Mouse (Mus musculus) liver, postnatal 0 days (tissue): ENCODE results near the gene H1f0. TPM values are rescaled to one million over a fixed set of nuclear protein-coding genes. Genes with fewer than 3 reads are reported as not detected.
"Not testable (repeated sequence)": the region's sequence is repeated elsewhere in the genome, so short reads cannot be mapped to it uniquely, and the experiment has no call there.

Experiments used
- ATAC-seq: fragments of 200-750 bp; cut with Nextera tagmentation; 2 replicates; pipeline ENCODE4 v1.8.0; 2017; ENCODE audit warnings: mild to moderate bottlenecking, moderate library complexity
- DNase-seq: peaks from one replicate; pipeline ENCODE4 v3.0.0-alpha.2; 2016
- H3K27ac ChIP-seq: fragments of 300-500 bp; sonication (generic); 2 replicates; pipeline ENCODE4 v1.5.1; 2014; ENCODE audit warnings: antibody characterized with exemption, moderate library complexity, mild to moderate bottlenecking, low read depth
- H3K27me3 ChIP-seq: fragments of 300-500 bp; sonication (generic); 2 replicates; pipeline ENCODE4 v1.6.1; 2014; ENCODE audit warnings: low read length, control low read depth, mixed read lengths; ENCODE audit not compliant: insufficient read depth
- H3K36me3 ChIP-seq: fragments of 300-500 bp; sonication (generic); replicated peaks from 2 replicates; pipeline ENCODE4 v1.6.1; 2014; ENCODE audit warnings: mild to moderate bottlenecking, control low read depth, low read length, moderate library complexity, mixed read lengths; ENCODE audit not compliant: insufficient read depth
- H3K4me1 ChIP-seq: fragments of 300-500 bp; sonication (generic); 2 replicates; pipeline ENCODE4 v1.6.1; 2014; ENCODE audit warnings: antibody characterized with exemption, mild to moderate bottlenecking, control low read depth; ENCODE audit not compliant: insufficient read depth
- H3K4me2 ChIP-seq: fragments of 300-500 bp; sonication (generic); 2 replicates; pipeline ENCODE4 v1.6.1; 2014; ENCODE audit warnings: low read depth, mild to moderate bottlenecking, low read length, moderate library complexity, mixed read lengths
- H3K4me3 ChIP-seq: fragments of 300-500 bp; sonication (generic); 2 replicates; pipeline ENCODE4 v1.5.1; 2014; ENCODE audit warnings: low read depth, low read length
- H3K9ac ChIP-seq: fragments of 300-500 bp; sonication (generic); replicated peaks from 2 replicates; pipeline ENCODE4 v1.6.1; 2014; ENCODE audit warnings: mild to moderate bottlenecking, moderate library complexity
- H3K9me3 ChIP-seq: fragments of 300-500 bp; sonication (generic); 2 replicates; pipeline ENCODE4 v1.6.1; 2016; ENCODE audit warnings: mild to moderate bottlenecking, control low read depth, low read length, mixed read lengths
- CTCF ChIP-seq: sonication (generic); IDR thresholded peaks from 2 replicates; pipeline ENCODE4 v1.5.1; 2016; ENCODE audit warnings: antibody characterized with exemption, low read depth
- EP300 ChIP-seq: IDR thresholded peaks from 2 replicates; pipeline ENCODE4 v1.6.1; 2016; ENCODE audit warnings: antibody characterized with exemption, low read depth, mild to moderate bottlenecking
- WGBS: fragments of 180-500 bp; shearing (Covaris S2); extraction: QIAGEN DNeasy Blood & Tissue Kit; methylation state at CpG from one replicate; pipeline ENCODE4 v1.1.7; 2014; ENCODE audit not compliant: insufficient replicate concordance; 5-methylcytosine and 5-hydroxymethylcytosine counted together
- polyA plus RNA-seq: library from polyadenylated mRNA; unstranded; fragments of >200 nt; fragmentation: Nextera tagmentation; extraction: Ambion mirVana; gene quantifications from 2 replicates; pipeline ENCODE4 v1.2.1, GENCODE M21; 2015

Gene H1f0
- polyA plus RNA-seq, 1 experiment from 2014 or later = 125 TPM

GRCm38 (mm10) chr15:79001559-79001958 lies 26.7 kb upstream of the H1f0 start:
- no peak overlapping the region for H3K9ac ChIP-seq
- peaks cover 61% of the 10 kb centered on the region for H3K36me3 ChIP-seq
- TF ChIP-seq CTCF (no peak), EP300 (no peak)
- H3K4me2 ChIP-seq = no peak overlapping the region
- ATAC-seq (no peak), DNase-seq (no peak)
- H3K4me1 ChIP-seq = peaks cover 2% of the 10 kb centered on the region; the same call in 1 of the 2 replicates
- H3K4me3 ChIP-seq = no peak overlapping the region
- no peak overlapping the region for H3K27ac ChIP-seq
- no peaks in the 10 kb centered on the region for H3K27me3 ChIP-seq
- WGBS = 91% methylated on average over 5 of the region's 5 CpGs
- H3K9me3 ChIP-seq = no peaks in the 10 kb centered on the region

GRCm38 (mm10) chr15:79002036-79002435 lies 26.2 kb upstream of the H1f0 start:
- H3K9ac ChIP-seq = no peak overlapping the region
- H3K36me3 ChIP-seq = peaks cover 61% of the 10 kb centered on the region
- H3K4me1 ChIP-seq = no peaks in the 10 kb centered on the region
- 79% methylated on average over 19 of the region's 19 CpGs for WGBS
- H3K27me3 ChIP-seq = no peaks in the 10 kb centered on the region
- peak; percentile 81 for ATAC-seq
- H3K4me3 ChIP-seq = no peak overlapping the region
- no peak overlapping the region for H3K27ac ChIP-seq
- H3K4me2 ChIP-seq = no peak overlapping the region
- TF ChIP-seq EP300 = no peak
- no peak for TF ChIP-seq CTCF
- peak; percentile 62 for DNase-seq
- H3K9me3 ChIP-seq = no peaks in the 10 kb centered on the region

GRCm38 (mm10) chr15:79003079-79003478 lies 25.2 kb upstream of the H1f0 start:
- H3K9ac ChIP-seq = no peak overlapping the region
- no peak overlapping the region for H3K4me2 ChIP-seq
- H3K27me3 ChIP-seq = no peaks in the 10 kb centered on the region
- DNase-seq (no peak), ATAC-seq (no peak)
- H3K36me3 ChIP-seq = peaks cover 61% of the 10 kb centered on the region
- H3K4me1 ChIP-seq = no peaks in the 10 kb centered on the region
- H3K9me3 ChIP-seq = no peaks in the 10 kb centered on the region
- 74% methylated on average over 3 of the region's 3 CpGs for WGBS
- H3K27ac ChIP-seq = no peak overlapping the region
- no peak overlapping the region for H3K4me3 ChIP-seq
- TF ChIP-seq EP300 (no peak), CTCF (no peak)

GRCm38 (mm10) chr15:79005581-79005980 lies 22.7 kb upstream of the H1f0 start:
- no peak overlapping the region for H3K27ac ChIP-seq
- ATAC-seq (no peak), DNase-seq (no peak)
- H3K4me3 ChIP-seq = no peak overlapping the region
- no peak overlapping the region for H3K4me2 ChIP-seq
- H3K4me1 ChIP-seq = no peaks in the 10 kb centered on the region
- whole genome bisulfite sequencing = 84% methylated on average over 9 of the region's 9 CpGs
- no peaks in the 10 kb centered on the region for H3K9me3 ChIP-seq
- H3K27me3 ChIP-seq = no peaks in the 10 kb centered on the region
- H3K36me3 ChIP-seq = peaks cover 47% of the 10 kb centered on the region
- no peak overlapping the region for H3K9ac ChIP-seq
- TF ChIP-seq EP300 = no peak
- TF ChIP-seq CTCF = no peak

GRCm38 (mm10) chr15:79006638-79007037 lies 21.6 kb upstream of the H1f0 start:
- no peaks in the 10 kb centered on the region for H3K27me3 ChIP-seq
- ATAC-seq (no peak), DNase-seq (no peak)
- H3K4me3 ChIP-seq = no peak overlapping the region
- no peak overlapping the region for H3K27ac ChIP-seq
- WGBS = 67% methylated on average over 3 of the region's 3 CpGs
- no peaks in the 10 kb centered on the region for H3K9me3 ChIP-seq
- no peaks in the 10 kb centered on the region for H3K4me1 ChIP-seq
- peaks cover 39% of the 10 kb centered on the region for H3K36me3 ChIP-seq
- H3K9ac ChIP-seq = no peak overlapping the region
- H3K4me2 ChIP-seq = no peak overlapping the region
- TF ChIP-seq CTCF = no peak
- no peak for TF ChIP-seq EP300

GRCm38 (mm10) chr15:79007059-79007458 lies 21.2 kb upstream of the H1f0 start:
- Histone ChIP-seq H3K27ac (no peak overlapping the region), H3K27me3 (no peaks in the 10 kb centered on the region), H3K4me3 (no peak overlapping the region), H3K9me3 (no peaks in the 10 kb centered on the region), H3K36me3 (peaks cover 35% of the 10 kb centered on the region), H3K4me1 (no peaks in the 10 kb centered on the region), H3K9ac (no peak overlapping the region), H3K4me2 (no peak overlapping the region)
- TF ChIP-seq EP300 = no peak
- no peak for TF ChIP-seq CTCF
- ATAC-seq (no peak), DNase-seq (no peak)
- 89% methylated on average over 5 of the region's 5 CpGs for WGBS

GRCm38 (mm10) chr15:79007836-79008235 lies 20.4 kb upstream of the H1f0 start:
- H3K9me3 ChIP-seq = not testable (repeated sequence)

More at GRCm38 (mm10) chr15:79007836-79008235, 20.4 kb upstream of the H1f0 start:
- not testable (repeated sequence) for H3K4me1 ChIP-seq, H3K27ac ChIP-seq, H3K4me3 ChIP-seq, ATAC-seq, H3K4me2 ChIP-seq, DNase-seq, H3K27me3 ChIP-seq, H3K9ac ChIP-seq
- peak; percentile 23; the same call in 1 of the 2 replicates for TF ChIP-seq CTCF
- peaks cover 31% of the 10 kb centered on the region for H3K36me3 ChIP-seq
- 83% methylated on average over 6 of the region's 6 CpGs for WGBS
